Mouse (Mus musculus): ENCODE data around the gene Rap1gap2. TPM values are rescaled to one million over a fixed set of nuclear protein-coding genes. Genes with fewer than 3 reads are reported as not detected.

The Rap1gap2 gene
- total RNA-seq, 2 experiments from 2014 or later: 139 to 144 TPM

DNA sequence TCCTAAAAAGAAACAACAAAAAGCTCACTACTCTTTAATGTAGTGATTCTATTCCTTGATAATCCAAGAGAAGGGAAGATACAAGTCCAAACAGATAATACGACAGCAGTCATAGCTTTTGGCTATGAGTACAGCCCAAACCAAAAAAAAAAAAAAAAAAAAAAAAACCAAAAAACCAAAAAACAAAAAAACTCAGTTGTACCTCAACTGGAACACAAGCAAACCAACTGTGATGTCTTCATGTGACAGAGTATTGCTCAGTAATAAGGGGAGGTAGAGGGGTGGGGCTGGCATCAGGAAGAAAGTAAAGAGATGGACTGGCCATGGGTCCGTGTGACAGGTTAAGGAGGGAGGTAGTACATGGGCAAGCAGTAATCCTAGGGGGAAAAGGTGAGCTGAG lies 131.8 kb downstream of the Rap1gap2 start:
- DNase-seq (ENCODE audit: extremely low spot score in 1 of 2, low spot score in 1 of 2): no peak

DNA sequence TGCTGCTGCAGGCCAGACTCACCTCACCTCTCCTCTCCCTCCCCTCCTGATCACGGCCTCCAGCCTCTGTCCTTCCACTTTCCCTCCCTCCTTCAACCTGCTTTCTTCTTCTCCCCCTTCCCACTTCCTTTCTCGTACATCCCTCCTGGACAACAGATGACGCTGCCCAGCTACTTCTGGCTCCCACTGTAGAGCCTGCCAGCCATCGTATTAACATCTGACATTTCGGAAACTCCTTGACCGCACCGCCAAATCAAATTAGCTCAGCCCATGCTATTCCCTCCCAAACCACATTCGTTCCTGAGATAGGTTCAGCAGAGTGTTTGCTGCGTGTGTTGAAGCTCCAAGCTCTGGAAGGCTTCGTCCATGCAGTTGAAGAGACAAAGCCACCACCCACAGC lies 138.0 kb downstream of the Rap1gap2 start:
- DNase-seq (ENCODE audit: extremely low spot score in 1 of 2, low spot score in 1 of 2): no peak

DNA sequence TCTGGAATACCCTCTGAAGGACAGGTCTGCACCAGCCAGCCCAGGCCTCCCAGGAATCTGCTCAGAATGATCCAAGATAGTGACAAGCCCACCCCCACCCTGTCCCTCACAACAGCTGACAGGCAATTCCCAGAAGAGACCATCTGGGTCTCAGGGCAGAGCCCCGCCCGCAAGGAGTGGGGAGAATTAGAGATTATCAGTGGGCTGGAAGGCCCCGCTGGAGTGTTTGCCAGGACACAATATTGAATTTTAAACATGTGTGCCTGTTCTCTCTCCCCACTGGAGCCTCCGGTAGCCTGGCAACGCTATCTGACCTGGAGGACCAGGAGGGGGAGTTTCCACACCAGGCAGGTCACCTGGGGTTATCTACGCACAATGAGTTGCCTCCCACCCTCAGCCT lies 142.5 kb downstream of the Rap1gap2 start:
- no peak for DNase-seq (ENCODE audit: extremely low spot score in 1 of 2, low spot score in 1 of 2)

DNA sequence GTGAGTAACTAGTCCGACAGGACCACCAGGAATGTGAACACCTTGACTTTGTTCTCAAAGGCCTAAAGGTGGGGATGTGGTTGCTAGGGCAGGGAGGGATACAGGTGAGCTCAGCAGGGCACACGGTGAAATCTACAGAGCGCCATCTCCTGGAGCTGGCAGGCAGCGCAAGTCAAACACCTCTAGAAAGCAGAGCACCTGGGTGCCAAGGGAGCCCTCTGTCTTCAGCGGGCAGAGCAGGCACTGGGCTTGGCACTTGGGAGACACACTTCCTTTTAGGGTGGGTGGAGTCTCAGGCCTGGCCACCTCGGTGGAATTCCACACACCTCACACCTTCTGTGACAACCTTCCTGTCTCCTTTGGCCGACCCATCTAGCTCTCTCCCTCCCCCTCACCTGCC lies 145.0 kb downstream of the Rap1gap2 start:
- no peak for DNase-seq (ENCODE audit: extremely low spot score in 1 of 2, low spot score in 1 of 2)

DNA sequence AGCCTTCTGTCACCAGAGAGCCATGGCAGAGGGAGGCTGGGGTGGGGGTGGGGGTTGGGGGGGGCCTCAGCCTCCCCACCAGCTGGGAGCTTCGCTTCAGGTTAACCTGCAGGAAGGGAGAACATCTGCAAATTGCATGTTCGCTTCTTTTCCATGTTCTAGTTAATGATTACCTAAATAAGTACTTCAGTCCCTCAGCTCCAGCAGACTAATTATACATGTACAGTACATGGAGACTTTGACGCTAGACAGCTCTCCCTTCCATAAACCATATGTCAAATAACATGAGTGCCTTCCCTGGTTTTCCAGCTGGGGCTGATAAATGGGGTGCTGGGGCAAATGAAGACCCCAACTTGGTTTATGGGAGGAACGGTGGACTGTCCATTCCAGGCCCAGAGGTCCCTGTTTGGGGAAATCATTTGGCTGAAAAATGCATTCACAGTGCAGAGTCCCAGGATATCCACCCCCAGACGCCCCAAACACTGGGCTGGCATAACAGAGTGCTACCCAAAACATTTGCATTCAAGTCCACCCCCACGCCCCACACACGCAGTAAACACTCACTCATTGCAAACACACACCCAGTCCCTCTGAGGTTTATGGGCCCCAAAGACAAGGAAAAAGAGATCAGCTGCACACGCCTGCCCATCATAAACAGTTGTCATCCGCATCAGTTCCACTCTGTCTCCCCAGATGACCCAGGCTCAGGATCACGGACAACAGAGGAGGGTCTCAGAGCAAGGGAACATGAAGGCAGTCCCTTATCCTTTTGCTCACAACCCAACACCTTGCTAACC lies 146.3 kb downstream of the Rap1gap2 start:
- DNase-seq (ENCODE audit: extremely low spot score in 1 of 2, low spot score in 1 of 2): no peak

DNA sequence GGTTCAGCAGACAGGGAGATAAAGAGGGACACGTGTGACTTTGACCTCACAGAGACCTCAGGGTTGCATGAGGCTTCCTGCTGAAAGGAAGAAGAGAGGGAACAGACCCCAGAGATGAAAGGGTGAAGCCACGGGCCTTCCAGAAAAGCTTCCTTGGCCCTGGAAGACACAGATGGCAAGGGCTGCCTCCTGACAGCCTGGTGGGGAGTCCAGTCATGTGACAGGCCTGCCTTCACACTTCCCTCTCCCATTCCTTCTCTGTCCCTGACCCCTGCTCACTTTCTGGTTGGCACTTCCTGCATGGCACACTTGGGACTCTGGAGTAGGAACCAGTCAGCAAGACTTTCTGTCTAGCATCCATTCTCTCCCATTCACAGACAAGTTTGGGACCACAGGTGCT lies 148.1 kb downstream of the Rap1gap2 start:
- DNase-seq (ENCODE audit: extremely low spot score in 1 of 2, low spot score in 1 of 2): no peak

DNA sequence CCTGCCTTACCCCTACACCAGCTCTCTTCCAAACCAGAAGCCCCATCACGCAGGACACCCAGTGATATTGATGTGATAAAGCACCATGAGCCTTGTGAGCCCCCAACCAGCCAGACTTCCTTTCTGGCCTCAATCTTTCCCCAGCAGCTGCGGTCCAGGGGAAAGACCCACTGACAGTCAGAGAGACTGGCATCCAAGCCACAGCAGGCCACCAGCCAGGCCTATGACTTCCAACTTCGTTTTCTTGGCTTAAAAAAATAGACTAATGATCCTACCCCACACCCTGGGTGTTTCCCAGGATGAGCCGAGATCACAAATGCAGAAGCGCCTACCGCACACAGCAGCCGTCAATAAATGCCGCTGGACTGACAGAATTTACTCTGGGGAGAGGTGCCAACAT lies 151.1 kb downstream of the Rap1gap2 start:
- no peak for DNase-seq (ENCODE audit: extremely low spot score in 1 of 2, low spot score in 1 of 2)

DNA sequence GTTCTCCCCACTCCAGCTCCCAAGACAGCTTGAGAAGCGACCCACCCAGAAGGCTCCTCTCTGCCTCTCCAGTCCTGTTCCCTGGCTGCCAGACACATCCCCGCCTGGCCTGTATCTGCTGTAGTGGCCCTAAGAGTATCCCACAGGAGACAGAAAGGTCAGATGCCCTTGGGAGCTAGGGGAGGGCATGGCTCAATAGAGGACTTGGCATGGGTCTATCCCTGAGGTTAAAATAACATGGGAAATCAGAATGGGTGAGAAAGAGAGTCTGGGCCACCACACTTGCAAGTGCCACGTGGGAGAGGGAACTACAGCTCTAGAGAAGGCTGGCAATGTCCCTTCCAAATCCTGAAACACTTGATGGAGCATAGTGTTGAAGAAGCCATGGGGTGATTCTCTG lies 152.3 kb downstream of the Rap1gap2 start:
- no peak for DNase-seq (ENCODE audit: extremely low spot score in 1 of 2, low spot score in 1 of 2)

DNA sequence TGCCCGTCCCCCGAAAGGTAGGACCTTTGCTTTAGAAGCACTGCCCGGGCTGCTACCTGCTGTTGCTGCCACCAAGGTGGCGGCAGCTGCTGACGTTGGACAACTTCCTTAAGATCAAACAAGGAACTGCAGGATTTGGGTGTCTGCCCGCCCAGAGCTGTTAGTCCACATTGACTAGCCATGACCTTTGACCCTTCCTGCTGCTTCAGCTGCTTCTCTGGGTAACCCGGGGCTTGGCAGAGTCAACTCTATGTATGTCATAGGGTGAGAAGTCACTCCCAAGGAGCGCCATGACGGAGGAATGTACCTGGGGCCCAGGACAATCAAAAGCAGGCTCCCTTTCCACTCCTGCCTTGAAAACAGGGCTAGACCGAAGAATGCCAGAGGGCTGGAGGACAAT lies 153.5 kb downstream of the Rap1gap2 start:
- no peak for DNase-seq (ENCODE audit: extremely low spot score in 1 of 2, low spot score in 1 of 2)

DNA sequence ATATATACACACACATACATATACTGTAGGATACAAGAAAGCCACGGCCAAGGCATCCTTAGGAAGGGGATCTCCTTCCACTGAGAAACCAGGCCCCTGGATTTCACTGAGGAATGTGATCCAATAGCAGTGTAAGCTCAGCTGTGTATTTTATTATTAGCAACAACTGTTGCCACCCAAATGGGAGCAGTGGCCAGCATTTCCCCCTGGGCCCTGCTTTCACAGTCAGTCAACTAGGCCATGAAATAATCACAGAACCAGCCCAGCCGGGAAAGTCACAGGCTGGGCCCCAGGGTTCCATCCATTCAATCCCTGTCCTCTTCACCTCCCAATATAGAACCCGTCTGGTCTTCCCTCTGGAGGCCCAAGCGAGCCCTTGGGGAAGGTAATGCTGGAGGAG lies 162.2 kb downstream of the Rap1gap2 start:
- no peak for DNase-seq (ENCODE audit: extremely low spot score in 1 of 2, low spot score in 1 of 2)

DNA sequence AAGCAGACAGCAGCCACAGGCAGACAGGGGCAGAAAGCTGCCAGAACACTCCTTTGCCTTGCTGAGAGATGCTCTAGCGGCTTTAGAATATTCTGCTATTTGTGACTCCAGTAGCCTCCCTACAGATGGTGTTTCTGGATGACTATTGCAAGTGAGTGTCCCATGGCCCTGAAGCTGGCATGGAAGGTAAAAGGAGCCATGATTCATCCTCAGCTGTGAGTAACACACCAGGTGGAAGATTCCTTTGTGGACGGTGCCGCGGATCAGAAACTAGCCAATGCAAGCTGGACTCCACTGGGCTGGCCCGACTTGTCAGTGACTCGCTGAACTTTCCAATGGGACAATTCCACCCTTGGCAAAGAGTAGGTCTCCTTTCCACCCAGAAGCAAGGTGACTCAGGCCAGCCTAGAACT lies 162.7 kb downstream of the Rap1gap2 start:
- DNase-seq (ENCODE audit: extremely low spot score in 1 of 2, low spot score in 1 of 2): no peak

DNA sequence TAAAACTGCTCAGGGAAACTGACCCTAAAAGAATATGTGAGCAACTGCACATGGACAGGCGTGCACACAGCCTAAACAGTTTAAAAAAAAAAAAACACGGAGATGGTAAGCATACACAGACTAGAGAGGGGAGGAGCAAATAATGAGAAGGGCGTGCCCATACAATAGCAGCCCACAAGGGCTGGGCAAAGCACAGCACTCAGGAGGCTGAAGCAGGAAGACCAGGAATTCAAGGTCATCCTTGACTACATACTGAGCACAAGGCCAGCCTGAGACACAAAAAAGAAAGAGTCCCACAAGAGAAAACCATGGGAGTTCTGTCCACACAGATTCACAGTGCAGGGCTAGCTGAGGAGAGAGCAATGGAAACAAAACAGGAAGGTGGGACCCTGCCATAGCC lies 165.1 kb downstream of the Rap1gap2 start:
- no peak for DNase-seq (ENCODE audit: extremely low spot score in 1 of 2, low spot score in 1 of 2)

DNA sequence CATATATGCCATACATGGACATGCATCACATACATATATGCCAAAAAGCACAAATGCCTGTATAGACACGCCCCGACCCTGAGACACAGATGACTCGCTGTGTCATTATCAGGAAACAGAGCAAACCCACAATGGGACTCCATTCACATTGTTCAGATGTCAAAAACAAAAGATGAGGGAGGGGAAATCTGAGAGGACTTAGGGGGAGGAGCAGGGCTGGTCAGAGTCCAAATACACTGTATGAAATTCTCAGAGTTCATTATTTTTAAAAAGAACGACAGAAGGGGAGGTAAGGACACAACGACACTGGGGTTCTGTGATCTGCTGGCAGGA lies 166.8 kb downstream of the Rap1gap2 start:
- DNase-seq (ENCODE audit: extremely low spot score in 1 of 2, low spot score in 1 of 2): no peak

DNA sequence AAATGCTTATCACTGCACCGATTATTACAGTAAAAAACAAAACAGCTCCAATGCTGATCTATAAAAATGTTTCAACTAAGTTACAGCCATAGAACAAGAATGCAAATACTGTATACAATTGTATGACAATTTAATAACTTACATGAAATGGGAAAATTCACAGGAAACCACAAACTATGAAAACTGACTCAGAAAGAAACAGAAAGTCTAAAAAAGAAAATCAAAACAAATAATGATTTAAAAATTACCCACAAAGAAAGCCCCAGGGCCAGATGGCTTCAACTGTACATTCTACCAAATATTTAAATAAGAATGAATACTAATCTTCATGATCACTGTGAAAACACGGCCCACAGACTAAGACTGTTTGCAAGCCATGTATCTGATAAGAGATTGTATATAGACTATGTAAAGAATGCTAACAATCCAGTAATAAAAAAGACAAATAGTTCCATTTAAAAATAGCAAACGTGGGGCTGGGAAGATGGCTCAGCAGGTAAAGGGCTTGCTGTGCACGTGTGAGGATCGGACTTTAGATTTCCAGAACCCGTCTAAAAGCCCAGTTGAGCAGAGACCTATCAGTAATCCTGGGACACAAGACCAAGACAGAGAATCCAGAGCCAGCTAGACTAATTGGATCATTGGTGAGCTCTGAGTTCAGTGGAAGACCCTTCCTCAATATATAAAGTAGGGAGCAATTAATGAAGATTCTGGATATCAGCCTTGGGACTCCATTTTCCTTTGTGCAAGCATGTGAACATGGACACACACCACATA lies 167.4 kb downstream of the Rap1gap2 start:
- DNase-seq (ENCODE audit: extremely low spot score in 1 of 2, low spot score in 1 of 2): no peak

DNA sequence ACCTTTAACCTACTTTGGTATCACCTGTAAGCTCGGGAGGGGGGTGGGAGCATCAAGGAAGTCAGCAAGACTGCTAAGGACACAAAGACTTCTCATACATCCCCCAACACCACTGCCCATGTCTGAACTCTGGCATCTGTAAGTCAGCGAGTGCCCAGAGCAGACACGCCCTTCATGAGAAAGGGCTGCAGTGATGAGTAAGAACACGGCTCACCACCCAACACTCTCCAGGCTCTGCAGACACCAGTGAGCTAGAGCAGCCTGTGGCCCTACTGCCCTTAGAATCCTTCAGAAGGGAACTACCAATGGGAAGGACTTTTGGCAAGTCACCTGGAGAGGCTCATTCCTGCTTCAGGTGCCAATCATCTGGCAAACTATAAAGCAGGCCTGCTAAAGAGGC lies 168.3 kb downstream of the Rap1gap2 start:
- DNase-seq (ENCODE audit: extremely low spot score in 1 of 2, low spot score in 1 of 2): no peak

DNA sequence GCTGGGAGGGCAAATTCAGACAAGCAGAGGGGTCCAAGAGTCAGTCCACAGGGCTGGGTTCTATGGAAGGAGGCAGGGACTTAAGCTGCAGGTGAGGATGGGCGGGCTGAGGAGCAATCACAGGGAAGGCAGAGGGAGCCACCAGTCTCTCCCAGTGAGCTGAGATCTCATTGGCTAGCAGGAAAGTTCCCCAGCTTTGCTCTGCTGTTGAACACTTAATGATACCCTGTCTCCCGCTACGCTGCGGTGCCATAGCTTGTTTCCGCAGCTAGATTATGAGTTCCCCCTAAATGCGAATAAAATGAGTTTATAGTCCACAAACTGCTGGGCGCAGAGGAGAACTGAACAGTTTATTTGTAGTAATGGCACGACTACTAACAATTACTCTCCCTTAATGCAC lies 170.6 kb downstream of the Rap1gap2 start:
- no peak for DNase-seq (ENCODE audit: extremely low spot score in 1 of 2, low spot score in 1 of 2)

DNA sequence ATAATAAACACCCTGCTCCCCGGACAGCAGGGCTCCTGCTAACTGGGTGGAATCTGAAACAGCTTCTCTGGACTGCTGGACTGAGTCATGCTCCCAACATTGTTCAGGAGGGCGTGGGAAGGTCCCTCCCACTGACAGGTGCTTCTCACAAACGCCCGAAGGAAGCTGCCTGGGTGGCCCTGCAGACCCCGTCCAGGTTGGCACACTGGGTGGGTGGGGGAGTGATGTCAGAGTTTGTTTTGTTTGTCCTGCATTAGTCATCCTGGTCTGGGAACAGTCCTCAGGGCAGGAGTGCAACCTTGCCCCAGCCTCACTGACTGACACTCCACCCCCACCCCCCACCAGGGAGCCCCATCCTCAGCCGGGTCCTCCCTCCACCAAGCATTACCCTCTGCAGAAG lies 171.5 kb downstream of the Rap1gap2 start:
- DNase-seq (ENCODE audit: extremely low spot score in 1 of 2, low spot score in 1 of 2): no peak

DNA sequence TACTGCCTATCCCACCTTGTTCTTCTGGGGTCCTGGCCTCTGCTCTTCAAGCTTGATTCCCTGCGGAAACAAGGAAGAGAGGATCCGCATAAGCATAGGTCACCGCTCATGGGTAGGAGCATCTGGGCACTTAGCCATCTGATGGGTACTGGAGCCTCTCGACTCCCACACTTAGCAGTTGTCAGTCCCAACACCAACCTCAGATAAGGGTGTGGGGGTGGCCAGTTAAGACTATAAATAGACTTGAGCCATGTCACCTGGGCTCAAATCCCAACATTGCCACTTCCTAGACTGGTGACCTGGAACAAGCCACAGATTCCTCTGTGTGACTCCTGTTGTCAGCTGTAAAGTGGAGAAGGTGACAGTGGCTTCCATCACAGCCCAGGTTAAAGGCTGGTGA lies 172.5 kb downstream of the Rap1gap2 start:
- DNase-seq (ENCODE audit: extremely low spot score in 1 of 2, low spot score in 1 of 2): no peak

DNA sequence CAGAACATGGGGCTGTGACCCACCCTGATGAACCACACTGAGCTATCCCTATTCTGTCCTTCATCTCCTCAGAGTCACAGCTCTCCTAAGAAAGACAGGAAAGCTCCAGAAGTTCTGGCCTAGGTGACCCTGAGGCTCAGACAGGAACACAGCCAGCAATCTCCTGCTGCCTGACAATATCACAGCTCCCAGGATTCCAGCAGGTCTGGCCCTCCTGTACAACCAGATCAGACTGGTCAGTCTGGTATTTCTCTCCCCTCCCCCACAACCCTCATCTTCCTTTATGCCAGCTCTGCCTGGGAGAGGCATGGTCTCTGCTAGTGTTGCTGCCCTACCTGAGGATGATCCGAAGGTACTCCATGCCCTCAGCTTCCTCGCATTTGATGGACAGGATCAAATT lies 175.3 kb downstream of the Rap1gap2 start:
- DNase-seq (ENCODE audit: extremely low spot score in 1 of 2, low spot score in 1 of 2): no peak

DNA sequence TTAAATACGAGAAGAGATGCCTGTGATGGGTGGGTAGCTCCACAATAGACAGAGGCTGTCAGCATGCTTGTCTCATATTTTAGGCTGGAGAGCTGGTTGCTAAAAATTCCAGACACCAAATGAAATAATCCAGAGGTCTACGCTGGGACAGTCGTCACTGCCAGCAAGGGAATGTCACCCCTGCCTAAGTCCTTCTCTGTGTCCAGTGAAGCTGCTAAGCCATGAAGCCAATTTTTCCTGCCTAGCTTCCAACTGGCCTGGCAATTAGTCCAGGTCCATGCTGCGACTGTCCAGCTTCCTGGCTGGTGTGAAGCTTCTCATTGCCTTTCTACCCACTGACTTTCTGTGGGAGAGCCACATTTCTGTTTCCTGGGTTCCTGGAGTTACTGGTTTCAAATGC lies 177.7 kb downstream of the Rap1gap2 start:
- DNase-seq (ENCODE audit: extremely low spot score in 1 of 2, low spot score in 1 of 2): no peak

DNA sequence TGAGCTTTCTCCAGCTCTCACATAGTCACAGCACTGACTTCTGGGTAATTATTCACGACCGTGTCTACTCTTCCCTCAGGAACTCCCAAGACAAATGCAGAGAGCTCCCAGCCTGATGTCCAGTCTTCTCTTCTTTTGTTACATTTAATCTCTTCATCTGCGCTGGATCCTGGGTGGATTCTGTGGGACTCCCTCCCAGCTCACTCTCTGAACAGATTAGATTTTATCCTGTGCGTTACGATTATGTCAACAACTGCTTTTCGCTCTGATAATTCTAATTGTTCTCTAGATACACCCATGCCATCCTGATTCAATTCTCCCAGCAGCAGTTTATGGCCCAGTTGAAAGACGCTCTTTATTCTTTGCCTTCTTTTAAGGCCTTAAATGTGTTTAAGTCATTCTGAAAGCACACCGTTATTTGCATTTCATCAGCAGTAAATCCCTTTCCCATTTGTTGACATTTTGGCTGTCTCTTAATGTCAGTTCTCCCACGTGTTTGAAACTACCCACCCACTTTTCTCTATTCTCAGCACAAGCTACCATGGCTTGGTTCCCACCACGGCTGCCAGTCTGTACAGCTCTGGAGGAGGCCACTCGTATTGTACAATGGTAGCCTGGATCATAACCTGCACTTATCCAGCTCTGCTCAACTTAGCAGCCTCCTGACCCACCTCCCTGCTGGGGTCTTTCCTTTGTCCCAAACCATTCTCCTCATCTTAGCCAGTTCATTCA lies 180.8 kb downstream of the Rap1gap2 start:
- no peak for DNase-seq (ENCODE audit: extremely low spot score in 1 of 2, low spot score in 1 of 2)
